Mouse (Mus musculus) liver, adult (tissue): ENCODE measurements around the gene Nes.

Experiments
- GATA4 ChIP-seq: IDR thresholded peaks from 2 replicates; pipeline ENCODE4 v1.6.1; 2014; ENCODE audit warnings: mild to moderate bottlenecking, low read length; ENCODE audit not compliant: insufficient replicate concordance

Gene Nes

GRCm38 (mm10) chr3:87971489-87972202 lies 768 bp downstream of the Nes start:
- no peak for TF ChIP-seq GATA4

GRCm38 (mm10) chr3:87972203-87972664 lies 1.4 kb downstream of the Nes start:
- TF ChIP-seq GATA4, result no peak

DNA sequence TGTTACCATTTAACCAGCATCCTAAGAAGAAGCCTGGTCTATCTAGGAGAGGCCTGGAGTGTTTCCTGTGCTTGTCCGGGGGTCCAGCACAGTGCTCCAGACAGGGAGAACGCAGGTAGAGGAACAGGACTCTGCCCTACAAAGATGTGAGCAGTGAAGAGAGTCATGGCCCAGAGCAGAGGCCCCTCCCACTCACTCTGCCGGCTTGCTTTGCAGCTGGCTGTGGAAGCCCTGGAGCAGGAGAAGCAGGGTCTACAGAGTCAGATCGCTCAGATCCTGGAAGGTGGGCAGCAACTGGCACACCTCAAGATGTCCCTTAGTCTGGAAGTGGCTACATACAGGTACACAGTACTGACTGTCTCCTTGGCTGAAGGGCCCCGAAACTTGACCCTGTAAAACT lies 1.9 kb downstream of the Nes start:
- no peak for TF ChIP-seq GATA4

DNA sequence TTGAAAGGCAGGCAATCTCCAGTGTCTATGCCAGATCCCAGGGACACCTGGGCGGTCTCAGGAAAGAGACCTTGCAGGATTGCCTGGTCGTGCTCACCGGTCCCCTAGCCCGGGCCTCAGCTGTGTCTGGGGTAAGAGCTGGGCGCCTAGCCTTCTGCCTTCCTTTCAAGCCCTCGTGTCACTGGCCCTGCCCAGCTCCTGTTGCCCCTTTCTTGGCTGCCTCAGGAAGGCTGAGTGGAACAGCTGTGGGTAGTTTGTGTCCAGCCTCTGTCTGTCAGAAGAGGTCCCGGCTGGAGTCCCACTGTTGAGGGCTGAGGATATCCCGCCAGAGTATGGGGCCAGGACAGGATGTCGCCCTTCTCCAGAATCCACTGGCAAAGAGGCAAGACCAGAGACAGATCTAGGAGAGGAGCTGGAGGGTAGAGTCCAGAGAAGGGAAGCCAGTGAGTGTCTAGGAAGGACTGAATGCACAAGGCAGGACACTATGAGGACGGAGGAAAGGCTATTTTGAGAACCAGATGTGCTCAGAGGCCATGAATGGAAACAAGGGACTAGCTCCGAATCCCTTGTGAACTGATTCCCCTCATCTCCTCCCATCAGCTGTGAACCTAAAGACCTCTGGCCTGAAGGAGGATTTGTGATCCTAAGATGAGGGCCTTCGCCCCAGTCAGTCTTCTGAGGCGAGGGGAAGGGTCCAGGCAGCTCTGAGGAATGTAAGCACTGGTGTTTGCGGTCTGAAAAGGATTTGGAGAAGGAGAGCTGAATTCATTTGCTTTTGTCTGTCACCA lies 2.9 kb downstream of the Nes start:
- TF ChIP-seq GATA4, result no peak

DNA sequence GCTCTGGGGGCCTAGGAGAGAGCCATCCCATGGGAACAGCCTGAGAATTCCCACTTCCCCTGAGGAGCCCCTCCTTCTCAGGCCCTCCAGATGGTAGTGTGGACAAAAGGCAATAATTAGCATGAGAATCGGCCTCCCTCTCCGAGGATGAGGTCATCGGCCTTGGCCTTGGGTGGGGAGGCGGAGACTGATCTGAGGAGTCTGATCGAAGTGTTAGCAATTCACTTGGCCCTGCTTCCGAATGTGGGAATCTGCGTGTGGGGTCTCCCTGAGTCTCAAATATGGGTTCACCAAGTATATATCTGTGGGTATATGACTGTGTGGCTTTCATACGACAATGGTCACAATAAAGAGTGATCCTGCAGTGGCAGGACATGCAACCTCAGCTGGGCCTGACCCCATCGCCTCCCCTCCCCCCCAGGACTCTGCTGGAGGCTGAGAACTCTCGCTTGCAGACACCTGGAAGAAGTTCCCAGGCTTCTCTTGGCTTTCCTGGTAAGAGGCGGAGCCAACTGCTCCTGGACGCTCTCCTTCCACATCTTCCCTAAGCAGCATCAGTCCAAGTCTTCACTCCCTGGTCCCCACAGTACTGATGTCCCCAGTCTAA lies 3.6 kb downstream of the Nes start:
- no peak for TF ChIP-seq GATA4

GRCm38 (mm10) chr3:87979493-87979892 lies 8.6 kb downstream of the Nes start:
- no peak for TF ChIP-seq GATA4

GRCm38 (mm10) chr3:87980085-87980484 lies 9.2 kb downstream of the Nes start:
- no peak for TF ChIP-seq GATA4

DNA sequence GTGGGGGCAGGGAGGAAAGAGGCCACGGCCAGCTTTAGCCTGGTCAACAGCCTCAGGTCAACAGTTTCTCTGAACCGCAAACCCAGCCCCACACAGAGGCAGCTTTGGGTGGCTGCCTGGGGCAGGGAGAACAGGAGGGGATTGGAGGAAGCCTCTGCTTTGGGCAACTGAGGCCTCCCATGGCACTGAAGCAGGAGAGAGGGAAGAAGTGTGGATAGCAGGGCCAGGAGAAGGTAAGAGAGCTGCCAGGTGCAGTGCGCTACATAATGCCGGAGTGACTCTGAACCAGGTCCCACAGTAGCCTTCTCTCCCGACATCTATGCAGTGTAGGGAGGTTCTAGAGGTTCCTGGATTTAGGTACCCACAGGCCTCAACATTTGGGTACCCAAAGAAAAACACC lies 9.8 kb downstream of the Nes start:
- no peak for TF ChIP-seq GATA4

DNA sequence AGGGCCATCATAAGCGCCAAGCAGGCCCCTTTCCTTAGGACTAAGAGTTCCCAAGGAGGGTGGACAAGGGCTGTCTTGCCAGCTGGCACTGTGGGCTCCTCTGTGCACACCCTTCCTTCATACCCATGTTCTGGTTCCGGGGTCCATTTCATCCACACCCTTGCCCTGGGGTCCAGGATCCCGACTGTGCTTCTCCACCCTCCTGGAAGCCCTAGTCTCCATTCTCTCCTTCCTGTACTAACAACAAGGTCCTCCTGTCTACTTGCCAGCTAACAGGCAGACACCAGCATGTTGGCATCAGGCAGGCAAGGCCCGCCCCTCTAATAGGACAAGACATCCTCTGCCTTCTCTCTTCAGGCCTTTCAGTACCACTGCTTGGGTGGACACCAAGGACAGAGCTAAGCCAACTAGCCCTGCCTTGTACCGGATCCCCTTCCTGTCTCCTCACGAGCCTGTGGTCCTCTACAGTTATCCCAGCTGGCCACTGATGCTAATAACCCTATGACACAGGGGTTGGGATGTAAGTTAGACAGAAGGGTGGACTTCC lies 10.4 kb downstream of the Nes start:
- no peak for TF ChIP-seq GATA4

- no peak for TF ChIP-seq GATA4
These were observed 11.3 kb downstream of the Nes start for GRCm38 (mm10) chr3:87981894-87982835.

DNA sequence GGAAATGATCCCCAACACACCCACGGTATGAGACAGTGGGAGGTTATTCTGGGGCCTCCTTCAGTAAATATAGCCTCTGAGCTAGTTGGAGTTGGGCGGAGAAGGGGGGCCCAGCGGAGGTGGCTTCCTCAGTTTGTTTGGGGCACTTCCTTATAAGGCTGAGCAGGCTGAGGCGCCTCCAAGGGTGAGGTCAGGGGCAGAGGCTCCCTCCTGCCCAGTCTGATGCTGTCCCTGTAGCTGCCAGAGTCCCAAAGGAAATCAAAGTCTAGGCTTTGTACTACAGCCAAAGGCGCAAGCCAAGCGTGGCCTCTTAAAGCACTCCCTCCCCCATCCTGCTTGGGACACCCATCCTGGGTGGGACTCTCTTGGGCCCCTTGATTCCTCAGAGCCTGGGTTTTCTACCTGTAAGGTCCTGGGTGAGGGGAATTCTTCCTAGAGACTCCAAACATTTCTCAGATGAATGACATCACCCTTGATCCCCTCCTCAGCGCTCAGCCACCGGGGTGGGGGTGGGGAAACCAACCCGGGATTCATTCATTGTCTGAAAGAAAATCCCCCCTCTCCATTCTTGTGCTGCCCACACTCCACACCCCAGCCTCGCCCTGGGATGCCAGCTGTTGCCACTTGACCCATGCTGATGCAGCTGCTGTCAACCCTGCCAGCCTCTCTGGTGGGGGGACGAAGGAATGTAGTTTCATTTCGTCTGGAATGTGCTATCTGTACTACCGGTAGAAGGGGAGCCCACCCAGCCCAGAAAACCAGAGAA lies 12.1 kb downstream of the Nes start:
- TF ChIP-seq GATA4, result no peak; the same call in 1 of the 2 replicates

DNA sequence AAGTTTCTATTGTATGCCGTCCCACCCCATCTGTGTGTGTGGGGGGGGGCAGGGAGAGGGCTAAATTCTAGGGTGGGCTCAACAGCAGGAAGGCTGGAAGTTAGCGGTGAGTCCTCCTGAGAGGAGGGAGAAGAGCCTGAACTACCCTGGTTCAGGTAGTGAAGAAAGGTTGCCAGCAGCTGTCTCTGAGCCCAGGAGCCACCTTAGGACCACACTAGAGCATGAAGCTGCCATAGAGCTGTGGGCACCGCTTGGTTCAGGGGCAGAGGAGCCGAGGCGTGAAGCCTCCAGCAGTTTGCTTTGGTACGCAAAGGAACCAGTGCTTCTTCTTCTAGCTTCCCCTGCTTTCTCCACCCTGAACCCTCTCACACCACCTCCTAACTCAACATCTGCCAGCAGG lies 12.7 kb downstream of the Nes start:
- TF ChIP-seq GATA4, result no peak

DNA sequence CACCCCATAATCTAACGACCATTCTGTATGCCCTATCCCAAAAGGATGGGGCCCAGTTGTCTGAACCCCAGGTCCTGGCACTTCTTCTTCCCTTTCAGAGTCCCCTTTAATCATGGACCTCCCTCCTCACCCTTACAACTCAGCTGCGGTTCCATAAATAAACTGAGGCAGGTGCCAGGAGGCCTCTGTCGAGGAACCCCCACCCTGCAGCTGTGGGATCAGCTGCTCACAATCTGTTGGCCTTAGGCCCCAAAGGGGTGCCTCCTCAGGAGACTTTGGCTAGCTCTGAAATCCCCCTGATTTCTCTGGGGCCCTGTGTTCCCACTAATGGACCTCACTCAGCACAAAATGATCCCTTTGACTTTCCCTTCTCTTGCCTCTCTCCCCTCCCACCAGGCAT lies 13.2 kb downstream of the Nes start:
- no peak for TF ChIP-seq GATA4
